Mouse (Mus musculus) layer of hippocampus, adult 2 months (tissue): ENCODE measurements around the gene Slc9a9. TPM values are rescaled to one million over a fixed set of nuclear protein-coding genes. Genes with fewer than 3 reads are reported as not detected.

Source experiments
- DNase-seq, 2 experiments: peaks; one replicate each; pipeline ENCODE4 v3.0.0; 2022; ENCODE audit warnings: low spot score in 2 of 2
- H3K27ac ChIP-seq: fragments of 200-600 bp; 2 replicates; pipeline ENCODE4 v1.8.1; 2022
- H3K4me3 ChIP-seq: fragments of 200-600 bp; 2 replicates; pipeline ENCODE4 v1.8.1; 2022; ENCODE audit warnings: mild to moderate bottlenecking
- CTCF ChIP-seq: fragments of 200-600 bp; conservative IDR thresholded peaks from 2 replicates; pipeline ENCODE4 v1.8.1; 2022; ENCODE audit warnings: antibody characterized with exemption, mild to moderate bottlenecking, moderate library complexity
- total RNA-seq, 2 experiments: library from RNA; stranded (reverse); gene quantifications; 2 replicates each; pipeline ENCODE4 v1.2.3; 2021

Gene Slc9a9
- total RNA-seq, 2 experiments from 2014 or later = 18.3 to 19.4 TPM

DNA sequence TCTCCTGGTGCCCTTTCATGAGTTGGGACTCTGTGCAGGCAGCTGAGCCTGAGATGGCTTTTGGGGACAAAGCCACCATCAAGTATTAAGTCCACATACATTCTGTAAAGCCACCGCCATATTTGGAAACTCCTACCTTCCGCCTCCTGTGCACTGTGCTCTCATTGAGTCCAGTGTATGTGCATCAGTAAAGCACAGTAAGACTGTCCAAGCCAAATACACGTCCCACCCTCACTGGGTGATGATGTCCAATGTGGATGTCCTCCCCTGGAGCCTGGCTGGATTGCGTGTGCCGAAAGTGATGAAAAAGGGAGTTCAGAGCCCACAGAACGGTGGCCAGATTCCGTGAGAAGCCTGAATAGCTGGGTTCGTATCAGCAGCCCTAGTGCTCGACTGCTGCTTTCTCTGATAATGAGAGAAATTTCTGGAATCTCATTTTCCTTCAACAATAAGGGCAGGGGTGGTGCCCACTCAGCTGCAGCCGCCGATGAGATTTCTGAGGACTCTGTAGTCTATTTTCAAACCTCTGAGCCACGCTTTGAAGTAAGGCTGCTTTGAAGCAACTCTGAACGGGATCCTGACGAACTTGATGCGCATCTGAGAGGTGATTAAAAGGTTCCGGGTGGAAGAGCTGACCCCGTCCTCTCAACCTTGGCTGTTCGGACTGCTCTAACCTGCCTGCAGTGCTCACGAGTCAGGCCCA is 81.4 kb downstream of the Slc9a9 start:
- Histone ChIP-seq H3K4me3 (no peak overlapping the region), H3K27ac (no peak overlapping the region)
- no peak for DNase-seq
- TF ChIP-seq CTCF = no peak

GRCm38 (mm10) chr9:94751638-94752021 is 81.9 kb downstream of the Slc9a9 start:
- Histone ChIP-seq H3K27ac (no peak overlapping the region), H3K4me3 (no peak overlapping the region)
- TF ChIP-seq CTCF = no peak
- no peak for DNase-seq

DNA sequence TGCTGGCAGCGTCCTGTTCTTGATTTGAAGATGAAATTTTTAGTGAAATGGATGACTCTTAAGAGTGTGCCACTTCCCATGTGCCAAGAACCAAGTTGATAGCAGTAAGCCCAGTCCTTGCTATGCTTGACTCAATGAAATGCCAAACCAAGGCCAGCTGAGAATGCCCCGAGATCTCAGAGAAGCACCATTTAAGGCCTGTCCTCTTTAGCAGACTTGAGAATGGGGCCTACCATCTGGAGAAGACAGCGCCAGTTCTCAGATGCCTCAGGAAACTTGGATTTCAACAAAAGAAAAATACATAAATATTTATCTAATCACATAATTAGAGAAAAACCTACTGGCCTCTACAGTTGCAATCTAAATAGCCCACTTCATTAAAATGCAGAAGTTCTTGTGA is 82.4 kb downstream of the Slc9a9 start:
- no peak overlapping the region for H3K4me3 ChIP-seq
- no peak for DNase-seq
- no peak for TF ChIP-seq CTCF
- no peak overlapping the region for H3K27ac ChIP-seq

GRCm38 (mm10) chr9:94759904-94760303 is 90.2 kb downstream of the Slc9a9 start:
- H3K27ac ChIP-seq = no peak overlapping the region
- no peak for TF ChIP-seq CTCF
- H3K4me3 ChIP-seq = no peak overlapping the region
- DNase-seq = no peak

GRCm38 (mm10) chr9:94768114-94768513 is 98.4 kb downstream of the Slc9a9 start:
- no peak for TF ChIP-seq CTCF
- Histone ChIP-seq H3K4me3 (no peak overlapping the region), H3K27ac (no peak overlapping the region)
- DNase-seq = no peak

GRCm38 (mm10) chr9:94768524-94768923 is 98.8 kb downstream of the Slc9a9 start:
- no peak for TF ChIP-seq CTCF
- Histone ChIP-seq H3K27ac (no peak overlapping the region), H3K4me3 (no peak overlapping the region)
- no peak for DNase-seq

GRCm38 (mm10) chr9:94773357-94773756 is 103.6 kb downstream of the Slc9a9 start:
- no peak for DNase-seq
- no peak for TF ChIP-seq CTCF
- H3K27ac ChIP-seq = no peak overlapping the region
- no peak overlapping the region for H3K4me3 ChIP-seq

DNA sequence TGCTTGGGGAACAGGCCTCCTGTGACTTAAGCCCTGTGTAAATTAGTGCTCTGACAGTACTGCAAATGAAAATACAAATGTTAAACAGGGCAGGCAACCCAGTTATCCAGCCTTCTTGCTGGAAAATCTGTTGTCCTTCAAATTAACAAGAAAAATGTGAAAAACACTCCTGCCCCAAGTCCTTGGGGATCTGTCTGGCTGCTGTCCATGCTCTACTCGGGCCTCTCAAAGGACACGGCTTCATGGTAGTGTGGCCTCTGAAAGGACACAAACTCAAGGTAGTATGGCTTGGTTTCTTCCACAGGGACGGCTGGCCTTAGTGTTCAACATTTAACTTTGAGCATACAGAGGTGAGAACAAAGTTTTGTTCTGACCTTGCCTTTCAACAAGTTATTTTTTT is 118.6 kb downstream of the Slc9a9 start:
- no peak for TF ChIP-seq CTCF

DNA sequence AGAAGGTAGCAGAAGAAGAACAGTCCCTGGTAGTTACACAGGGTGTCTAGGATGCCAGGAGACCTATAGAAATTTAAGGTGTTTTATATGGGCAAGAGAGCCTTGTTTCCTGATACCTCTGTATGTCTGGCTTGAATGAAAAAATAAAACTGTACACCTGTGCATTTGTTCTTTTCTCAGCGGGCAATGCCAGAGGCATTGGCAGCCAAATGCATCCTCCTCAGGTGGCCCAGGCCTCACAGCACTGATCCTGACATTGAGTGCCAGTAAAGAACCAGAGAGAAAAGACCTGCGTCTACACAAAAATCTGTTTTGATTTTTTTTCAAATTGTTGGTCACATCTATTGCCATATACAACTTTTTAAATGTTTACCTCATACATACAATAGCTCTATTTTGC is 121.3 kb downstream of the Slc9a9 start:
- TF ChIP-seq CTCF = no peak
- DNase-seq = no peak
- no peak overlapping the region for H3K4me3 ChIP-seq
- no peak overlapping the region for H3K27ac ChIP-seq

More for the DNA sequence above, 118.6 kb downstream of the Slc9a9 start:
- no peak overlapping the region for H3K4me3 ChIP-seq
- no peak for DNase-seq
- peak overlapping the region; percentile 28; the same call in 1 of the 2 replicates for H3K27ac ChIP-seq

- TF ChIP-seq CTCF = no peak
These were observed 133.4 kb downstream of the Slc9a9 start for GRCm38 (mm10) chr9:94803073-94803472.

DNA sequence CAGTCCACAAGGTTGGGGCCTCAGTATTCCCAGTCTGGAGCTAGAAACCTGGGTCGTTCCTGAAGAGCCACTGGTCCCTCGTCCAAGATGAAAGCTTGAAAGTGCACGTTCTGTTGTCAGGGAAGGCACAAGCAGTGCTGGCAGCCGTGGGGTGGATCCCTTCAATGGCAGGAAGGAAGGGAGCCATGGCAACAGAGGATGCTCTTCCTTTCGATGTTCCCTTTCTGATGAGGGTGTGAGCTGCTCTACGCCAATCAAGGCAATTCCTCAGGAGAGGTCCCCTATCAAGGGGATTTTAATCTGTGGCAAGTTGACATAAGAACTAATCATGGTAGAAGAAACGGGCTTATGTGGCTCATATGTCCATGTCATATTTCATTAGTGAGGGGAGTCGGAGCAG is 135.8 kb downstream of the Slc9a9 start:
- Histone ChIP-seq H3K4me3 (no peak overlapping the region), H3K27ac (no peak overlapping the region)
- TF ChIP-seq CTCF = no peak
- no peak for DNase-seq

More at GRCm38 (mm10) chr9:94803073-94803472, 133.4 kb downstream of the Slc9a9 start:
- Histone ChIP-seq H3K27ac (no peak overlapping the region), H3K4me3 (no peak overlapping the region)
- DNase-seq = no peak

DNA sequence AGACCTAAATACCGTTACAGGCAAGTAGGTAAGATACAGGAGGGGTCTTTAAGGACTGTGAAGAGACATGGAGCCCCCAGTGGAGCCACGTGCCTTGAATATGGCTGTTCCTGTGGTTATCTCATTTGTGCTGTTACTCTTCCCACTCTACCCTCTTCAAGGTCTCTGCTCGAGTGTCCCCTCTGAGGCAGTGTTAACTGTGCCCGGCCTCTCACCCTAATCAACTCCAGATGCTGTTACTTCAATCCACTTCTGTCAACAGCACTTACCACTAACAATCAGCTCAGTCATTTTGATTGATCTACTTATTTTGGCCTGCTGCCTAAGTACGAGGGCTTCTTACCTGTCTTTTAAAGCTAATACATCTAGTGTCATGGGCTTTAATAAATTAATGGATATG is 145.8 kb downstream of the Slc9a9 start:
- DNase-seq = no peak
- H3K27ac ChIP-seq = no peak overlapping the region
- no peak for TF ChIP-seq CTCF
- H3K4me3 ChIP-seq = no peak overlapping the region

DNA sequence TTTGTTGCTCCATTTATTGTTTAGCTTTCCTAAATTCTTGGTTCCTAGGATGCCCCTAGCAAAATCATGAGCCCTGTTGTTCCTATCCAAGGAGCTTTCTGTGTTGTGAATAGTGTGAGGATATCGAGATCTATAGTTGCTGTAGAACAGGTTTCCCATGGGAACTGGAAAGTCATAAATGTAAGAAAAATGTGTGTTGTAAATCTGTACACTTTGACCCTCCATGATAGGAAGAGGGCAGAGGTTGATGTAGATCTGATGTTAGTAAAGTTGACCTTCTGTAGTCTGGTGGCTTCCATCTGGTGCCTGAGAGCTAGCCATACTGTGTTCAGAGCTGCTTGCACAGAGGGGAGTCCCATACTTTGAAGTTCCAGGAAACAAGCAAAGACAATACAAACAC is 151.6 kb downstream of the Slc9a9 start:
- TF ChIP-seq CTCF = no peak
- no peak overlapping the region for H3K27ac ChIP-seq
- no peak overlapping the region for H3K4me3 ChIP-seq
- DNase-seq = no peak

- no peak overlapping the region for H3K27ac ChIP-seq
These were observed 164.1 kb downstream of the Slc9a9 start for GRCm38 (mm10) chr9:94833836-94834235.

More at GRCm38 (mm10) chr9:94833836-94834235, 164.1 kb downstream of the Slc9a9 start:
- no peak overlapping the region for H3K4me3 ChIP-seq
- no peak for TF ChIP-seq CTCF
- DNase-seq = no peak
